Mouse (Mus musculus): Measurements from ENCODE around the gene Gata2. TPM values are rescaled to one million over a fixed set of nuclear protein-coding genes. Genes with fewer than 3 reads are reported as not detected.

The Gata2 gene
- polyA plus RNA-seq, 1 experiment from 2014 or later: 14.3 TPM

- no peak overlapping the region for H3K4me2 ChIP-seq
- H3K27ac ChIP-seq (replicated peaks): no peak overlapping the region
- no peak for ATAC-seq (ENCODE audit: low FRiP score)
- no peaks in the 10 kb centered on the region for H3K9me3 ChIP-seq (replicated peaks)
- H3K27me3 ChIP-seq (replicated peaks): peaks cover 93% of the 10 kb centered on the region
- H3K9ac ChIP-seq (replicated peaks): no peak overlapping the region
- no peaks in the 10 kb centered on the region for H3K36me3 ChIP-seq
- H3K4me1 ChIP-seq: peaks cover 10% of the 10 kb centered on the region
- 4% methylated on average over 10 of the region's 10 CpGs for WGBS
- no peak overlapping the region for H3K4me3 ChIP-seq (replicated peaks)
These were observed 10.2 kb downstream of the Gata2 start for GRCm38 (mm10) chr6:88203791-88204405.

GRCm38 (mm10) chr6:88204531-88205385, 11.1 kb downstream of the Gata2 start:
- Histone ChIP-seq H3K4me2 (no peak overlapping the region), H3K36me3 (no peaks in the 10 kb centered on the region), H3K9ac (replicated peaks) (no peak overlapping the region), H3K4me3 (replicated peaks) (no peak overlapping the region), H3K4me1 (peaks cover 1% of the 10 kb centered on the region), H3K9me3 (replicated peaks) (no peaks in the 10 kb centered on the region), H3K27ac (replicated peaks) (no peak overlapping the region), H3K27me3 (replicated peaks) (peaks cover 92% of the 10 kb centered on the region)
- ATAC-seq (ENCODE audit: low FRiP score): no peak
- WGBS: 6% methylated on average over 25 of the region's 25 CpGs

GRCm38 (mm10) chr6:88205386-88205700, 11.7 kb downstream of the Gata2 start:
- no peaks in the 10 kb centered on the region; the same call in 1 of the 2 replicates for H3K4me1 ChIP-seq
- 15% methylated on average over 7 of the region's 7 CpGs for WGBS
- no peaks in the 10 kb centered on the region for H3K36me3 ChIP-seq
- no peak overlapping the region for H3K4me2 ChIP-seq
- peaks cover 91% of the 10 kb centered on the region for H3K27me3 ChIP-seq (replicated peaks)
- ATAC-seq (ENCODE audit: low FRiP score): no peak
- no peak overlapping the region for H3K27ac ChIP-seq (replicated peaks)
- H3K9ac ChIP-seq (replicated peaks): no peak overlapping the region
- H3K4me3 ChIP-seq (replicated peaks): no peak overlapping the region
- no peaks in the 10 kb centered on the region for H3K9me3 ChIP-seq (replicated peaks)

- H3K36me3 ChIP-seq: no peaks in the 10 kb centered on the region
- no peak overlapping the region for H3K27ac ChIP-seq (replicated peaks)
- H3K9ac ChIP-seq (replicated peaks): no peak overlapping the region
- no peaks in the 10 kb centered on the region for H3K9me3 ChIP-seq (replicated peaks)
- WGBS: 11% methylated on average over 9 of the region's 9 CpGs
- no peaks in the 10 kb centered on the region; the same call in 1 of the 2 replicates for H3K4me1 ChIP-seq
- no peak overlapping the region for H3K4me2 ChIP-seq
- peaks cover 85% of the 10 kb centered on the region for H3K27me3 ChIP-seq (replicated peaks)
- no peak for ATAC-seq (ENCODE audit: low FRiP score)
- H3K4me3 ChIP-seq (replicated peaks): no peak overlapping the region
These were observed 12.2 kb downstream of the Gata2 start for GRCm38 (mm10) chr6:88205937-88206336.

- peaks cover 79% of the 10 kb centered on the region for H3K27me3 ChIP-seq (replicated peaks)
- no peak overlapping the region for H3K27ac ChIP-seq (replicated peaks)
- no peaks in the 10 kb centered on the region for H3K36me3 ChIP-seq
- H3K4me1 ChIP-seq: no peaks in the 10 kb centered on the region; the same call in 1 of the 2 replicates
- ATAC-seq (ENCODE audit: low FRiP score): no peak
- H3K9ac ChIP-seq (replicated peaks): no peak overlapping the region
- H3K9me3 ChIP-seq (replicated peaks): no peaks in the 10 kb centered on the region
- no peak overlapping the region for H3K4me3 ChIP-seq (replicated peaks)
- no peak overlapping the region for H3K4me2 ChIP-seq
- 47% methylated on average over 7 of the region's 7 CpGs for WGBS
These were observed 12.9 kb downstream of the Gata2 start for GRCm38 (mm10) chr6:88206566-88206965.

- 85% methylated on average over 10 of the region's 10 CpGs for whole genome bisulfite sequencing
- H3K27me3 ChIP-seq (replicated peaks): peaks cover 70% of the 10 kb centered on the region
- ATAC-seq (ENCODE audit: low FRiP score): no peak
These were observed 13.8 kb downstream of the Gata2 start for GRCm38 (mm10) chr6:88207403-88208033.

GRCm38 (mm10) chr6:88208321-88208720, 14.6 kb downstream of the Gata2 start:
- Histone ChIP-seq H3K4me2 (no peak overlapping the region), H3K4me1 (no peaks in the 10 kb centered on the region; the same call in 1 of the 2 replicates), H3K4me3 (replicated peaks) (no peak overlapping the region), H3K27me3 (replicated peaks) (peaks cover 68% of the 10 kb centered on the region), H3K27ac (replicated peaks) (no peak overlapping the region), H3K9me3 (replicated peaks) (no peaks in the 10 kb centered on the region), H3K36me3 (no peaks in the 10 kb centered on the region), H3K9ac (replicated peaks) (no peak overlapping the region)
- WGBS: 97% methylated on average over 3 of the region's 3 CpGs
- no peak for ATAC-seq (ENCODE audit: low FRiP score)

More at GRCm38 (mm10) chr6:88207403-88208033, 13.8 kb downstream of the Gata2 start:
- H3K4me3 ChIP-seq (replicated peaks): no peak overlapping the region
- H3K4me1 ChIP-seq: no peaks in the 10 kb centered on the region; the same call in 1 of the 2 replicates
- H3K9me3 ChIP-seq (replicated peaks): no peaks in the 10 kb centered on the region
- H3K36me3 ChIP-seq: no peaks in the 10 kb centered on the region
- H3K9ac ChIP-seq (replicated peaks): no peak overlapping the region
- no peak overlapping the region for H3K27ac ChIP-seq (replicated peaks)
- no peak overlapping the region for H3K4me2 ChIP-seq

- Histone ChIP-seq H3K4me3 (replicated peaks) (no peak overlapping the region), H3K4me2 (no peak overlapping the region), H3K27me3 (replicated peaks) (peaks cover 57% of the 10 kb centered on the region), H3K27ac (replicated peaks) (no peak overlapping the region), H3K36me3 (no peaks in the 10 kb centered on the region), H3K9me3 (replicated peaks) (no peaks in the 10 kb centered on the region), H3K4me1 (no peaks in the 10 kb centered on the region; the same call in 1 of the 2 replicates), H3K9ac (replicated peaks) (no peak overlapping the region)
- ATAC-seq (ENCODE audit: low FRiP score): no peak
- 82% methylated on average over 5 of the region's 5 CpGs for WGBS
These were observed 15.8 kb downstream of the Gata2 start for GRCm38 (mm10) chr6:88209453-88209852.

- H3K36me3 ChIP-seq: no peaks in the 10 kb centered on the region
- no peak overlapping the region for H3K9ac ChIP-seq (replicated peaks)
- H3K27ac ChIP-seq (replicated peaks): no peak overlapping the region
- no peaks in the 10 kb centered on the region for H3K9me3 ChIP-seq (replicated peaks)
- no peak overlapping the region for H3K4me3 ChIP-seq (replicated peaks)
- H3K27me3 ChIP-seq (replicated peaks): peaks cover 50% of the 10 kb centered on the region
- no peaks in the 10 kb centered on the region for H3K4me1 ChIP-seq
- 72% methylated on average over 3 of the region's 3 CpGs for WGBS
- no peak for ATAC-seq (ENCODE audit: low FRiP score)
- no peak overlapping the region for H3K4me2 ChIP-seq
These were observed 16.5 kb downstream of the Gata2 start for GRCm38 (mm10) chr6:88210182-88210581.

- H3K4me2 ChIP-seq: no peak overlapping the region
- H3K4me1 ChIP-seq: no peaks in the 10 kb centered on the region
- WGBS: 49% methylated on average over 6 of the region's 6 CpGs
- no peaks in the 10 kb centered on the region for H3K36me3 ChIP-seq
- no peak overlapping the region for H3K27ac ChIP-seq (replicated peaks)
- no peak for ATAC-seq (ENCODE audit: low FRiP score)
- no peak overlapping the region for H3K9ac ChIP-seq (replicated peaks)
- H3K9me3 ChIP-seq (replicated peaks): no peaks in the 10 kb centered on the region
- no peaks in the 10 kb centered on the region for H3K27me3 ChIP-seq (replicated peaks)
- no peak overlapping the region for H3K4me3 ChIP-seq (replicated peaks)
These were observed 22.1 kb downstream of the Gata2 start for GRCm38 (mm10) chr6:88215797-88216196.

GRCm38 (mm10) chr6:88216199-88216598, 22.5 kb downstream of the Gata2 start:
- WGBS: 80% methylated on average over 4 of the region's 4 CpGs
- H3K4me3 ChIP-seq (replicated peaks): no peak overlapping the region
- no peaks in the 10 kb centered on the region for H3K36me3 ChIP-seq
- no peak overlapping the region for H3K4me2 ChIP-seq
- no peaks in the 10 kb centered on the region for H3K4me1 ChIP-seq
- no peak overlapping the region for H3K27ac ChIP-seq (replicated peaks)
- no peak for ATAC-seq (ENCODE audit: low FRiP score)
- H3K9me3 ChIP-seq (replicated peaks): no peaks in the 10 kb centered on the region
- H3K27me3 ChIP-seq (replicated peaks): no peaks in the 10 kb centered on the region
- H3K9ac ChIP-seq (replicated peaks): no peak overlapping the region

- Histone ChIP-seq H3K9me3 (replicated peaks) (no peaks in the 10 kb centered on the region), H3K27ac (replicated peaks) (no peak overlapping the region), H3K4me1 (no peaks in the 10 kb centered on the region), H3K9ac (replicated peaks) (no peak overlapping the region), H3K27me3 (replicated peaks) (no peaks in the 10 kb centered on the region), H3K36me3 (no peaks in the 10 kb centered on the region), H3K4me2 (no peak overlapping the region), H3K4me3 (replicated peaks) (no peak overlapping the region)
- 29% methylated on average over 4 of the region's 4 CpGs for WGBS
- no peak for ATAC-seq (ENCODE audit: low FRiP score)
These were observed 25.4 kb downstream of the Gata2 start for GRCm38 (mm10) chr6:88219094-88219493.
